Mouse (Mus musculus): Measurements from ENCODE around the gene Gm20738.
"Not testable (repeated sequence)": the region's sequence is repeated elsewhere in the genome, so short reads cannot be mapped to it uniquely, and the experiment has no call there.

Gene Gm20738

GRCm38 (mm10) chrY:37957511-37957910 lies at the start of gene Gm20738:
Gene Gm20738, plus strand, starts transcription at chrY:37957811.
- not testable (repeated sequence) for DNase-seq
